Mouse (Mus musculus) liver, postnatal 0 days (tissue): ENCODE results near the gene Epha7. TPM values are rescaled to one million over a fixed set of nuclear protein-coding genes. Genes with fewer than 3 reads are reported as not detected.

Source experiments
- ATAC-seq: fragments of 200-750 bp; cut with Nextera tagmentation; 2 replicates; pipeline ENCODE4 v1.8.0; 2017; ENCODE audit warnings: mild to moderate bottlenecking, moderate library complexity
- DNase-seq: peaks from one replicate; pipeline ENCODE4 v3.0.0-alpha.2; 2016
- H3K27ac ChIP-seq: fragments of 300-500 bp; sonication (generic); 2 replicates; pipeline ENCODE4 v1.5.1; 2014; ENCODE audit warnings: antibody characterized with exemption, moderate library complexity, mild to moderate bottlenecking, low read depth
- H3K27me3 ChIP-seq: fragments of 300-500 bp; sonication (generic); 2 replicates; pipeline ENCODE4 v1.6.1; 2014; ENCODE audit warnings: low read length, control low read depth, mixed read lengths; ENCODE audit not compliant: insufficient read depth
- H3K36me3 ChIP-seq: fragments of 300-500 bp; sonication (generic); replicated peaks from 2 replicates; pipeline ENCODE4 v1.6.1; 2014; ENCODE audit warnings: mild to moderate bottlenecking, control low read depth, low read length, moderate library complexity, mixed read lengths; ENCODE audit not compliant: insufficient read depth
- H3K4me1 ChIP-seq: fragments of 300-500 bp; sonication (generic); 2 replicates; pipeline ENCODE4 v1.6.1; 2014; ENCODE audit warnings: antibody characterized with exemption, mild to moderate bottlenecking, control low read depth; ENCODE audit not compliant: insufficient read depth
- H3K4me2 ChIP-seq: fragments of 300-500 bp; sonication (generic); 2 replicates; pipeline ENCODE4 v1.6.1; 2014; ENCODE audit warnings: low read depth, mild to moderate bottlenecking, low read length, moderate library complexity, mixed read lengths
- H3K4me3 ChIP-seq: fragments of 300-500 bp; sonication (generic); 2 replicates; pipeline ENCODE4 v1.5.1; 2014; ENCODE audit warnings: low read depth, low read length
- H3K9ac ChIP-seq: fragments of 300-500 bp; sonication (generic); replicated peaks from 2 replicates; pipeline ENCODE4 v1.6.1; 2014; ENCODE audit warnings: mild to moderate bottlenecking, moderate library complexity
- H3K9me3 ChIP-seq: fragments of 300-500 bp; sonication (generic); 2 replicates; pipeline ENCODE4 v1.6.1; 2016; ENCODE audit warnings: mild to moderate bottlenecking, control low read depth, low read length, mixed read lengths
- CTCF ChIP-seq: sonication (generic); IDR thresholded peaks from 2 replicates; pipeline ENCODE4 v1.5.1; 2016; ENCODE audit warnings: antibody characterized with exemption, low read depth
- EP300 ChIP-seq: IDR thresholded peaks from 2 replicates; pipeline ENCODE4 v1.6.1; 2016; ENCODE audit warnings: antibody characterized with exemption, low read depth, mild to moderate bottlenecking
- WGBS: fragments of 180-500 bp; shearing (Covaris S2); extraction: QIAGEN DNeasy Blood & Tissue Kit; methylation state at CpG from one replicate; pipeline ENCODE4 v1.1.7; 2014; ENCODE audit not compliant: insufficient replicate concordance; 5-methylcytosine and 5-hydroxymethylcytosine counted together
- polyA plus RNA-seq: library from polyadenylated mRNA; unstranded; fragments of >200 nt; fragmentation: Nextera tagmentation; extraction: Ambion mirVana; gene quantifications from 2 replicates; pipeline ENCODE4 v1.2.1, GENCODE M21; 2015

Gene Epha7
- polyA plus RNA-seq, 1 experiment from 2014 or later: 1.2 TPM

DNA sequence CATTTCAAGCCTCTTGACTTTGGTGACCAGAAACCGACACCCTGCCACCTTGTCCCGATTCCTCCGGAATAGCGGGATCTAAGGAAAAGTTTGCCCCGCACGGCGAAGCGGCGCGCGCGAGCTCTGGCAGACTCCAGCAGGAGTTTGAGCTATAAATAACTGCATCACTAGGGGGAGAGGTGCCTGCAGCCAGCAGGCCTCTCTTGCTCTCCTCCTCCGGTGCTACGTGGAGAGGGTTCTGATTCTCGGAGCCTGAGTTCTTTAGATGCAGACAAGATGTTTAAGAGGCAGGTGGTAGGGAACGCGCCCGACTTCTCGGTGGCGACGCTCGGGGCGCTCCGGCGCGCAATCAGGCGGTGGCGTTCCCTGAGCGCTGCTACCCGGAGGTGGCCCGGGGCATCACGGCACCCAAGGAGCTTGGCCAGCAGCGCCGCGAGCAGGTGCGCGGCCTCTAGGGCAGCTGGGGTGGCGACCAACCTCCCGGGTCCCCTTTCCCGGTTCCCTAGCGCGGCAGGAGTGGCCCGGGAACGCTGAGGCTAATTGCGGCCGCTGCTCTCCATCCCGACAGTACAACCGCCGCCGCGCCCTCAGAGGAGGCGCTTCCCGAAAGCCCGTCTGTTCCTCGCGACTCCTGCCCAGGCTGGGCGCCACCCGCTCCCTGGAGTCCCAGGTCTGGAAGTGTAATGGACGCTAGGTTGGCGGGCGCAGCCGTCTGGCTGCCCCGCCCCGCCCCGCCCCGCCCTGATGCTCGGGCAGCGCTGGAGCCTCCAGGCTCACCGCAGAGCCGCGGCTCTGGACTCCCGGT lies 2.1 kb downstream of the Epha7 start:
- H3K27ac ChIP-seq: no peak overlapping the region

DNA sequence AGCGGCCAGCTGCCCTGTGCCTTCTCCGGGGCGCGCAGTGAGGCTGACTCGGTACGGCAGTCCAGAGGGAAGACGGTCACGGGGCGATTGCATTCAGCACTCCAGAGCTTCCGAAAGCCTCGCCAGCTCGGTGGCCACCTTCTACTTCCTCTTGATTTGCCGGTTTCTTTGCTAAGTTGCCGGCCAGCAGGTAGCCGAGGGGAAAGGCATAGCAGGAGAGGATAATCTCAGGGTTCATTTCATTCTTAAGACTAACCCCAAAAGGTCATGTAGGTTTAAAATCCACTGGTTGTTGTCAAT lies 2.6 kb downstream of the Epha7 start:
- no peak for ATAC-seq
- TF ChIP-seq CTCF (no peak), EP300 (no peak)
- H3K4me2 ChIP-seq: peak overlapping the region; percentile 95
- DNase-seq: no peak
- no peak overlapping the region for H3K27ac ChIP-seq
- no peaks in the 10 kb centered on the region for H3K36me3 ChIP-seq
- peaks cover 17% of the 10 kb centered on the region for H3K4me1 ChIP-seq
- H3K4me3 ChIP-seq: peak overlapping the region; percentile 66
- peaks cover 45% of the 10 kb centered on the region for H3K27me3 ChIP-seq
- WGBS: 1% methylated on average over 15 of the region's 15 CpGs
- no peaks in the 10 kb centered on the region for H3K9me3 ChIP-seq
- no peak overlapping the region for H3K9ac ChIP-seq

More for the DNA sequence above, 2.1 kb downstream of the Epha7 start:
- Histone ChIP-seq H3K4me2 (peak overlapping the region; percentile 95), H3K9ac (peak overlapping the region; percentile 30; the same call in 1 of the 2 replicates), H3K27me3 (peaks cover 45% of the 10 kb centered on the region), H3K9me3 (no peaks in the 10 kb centered on the region), H3K4me3 (peak overlapping the region; percentile 66), H3K36me3 (no peaks in the 10 kb centered on the region), H3K4me1 (peaks cover 17% of the 10 kb centered on the region)
- TF ChIP-seq EP300 (no peak), CTCF (0 out of 2 replicates have a peak, but pooled peaks have one; percentile 11)
- ATAC-seq: no peak
- DNase-seq: peak; percentile 36
- WGBS: under 1% methylated on average over 70 of the region's 72 CpGs

DNA sequence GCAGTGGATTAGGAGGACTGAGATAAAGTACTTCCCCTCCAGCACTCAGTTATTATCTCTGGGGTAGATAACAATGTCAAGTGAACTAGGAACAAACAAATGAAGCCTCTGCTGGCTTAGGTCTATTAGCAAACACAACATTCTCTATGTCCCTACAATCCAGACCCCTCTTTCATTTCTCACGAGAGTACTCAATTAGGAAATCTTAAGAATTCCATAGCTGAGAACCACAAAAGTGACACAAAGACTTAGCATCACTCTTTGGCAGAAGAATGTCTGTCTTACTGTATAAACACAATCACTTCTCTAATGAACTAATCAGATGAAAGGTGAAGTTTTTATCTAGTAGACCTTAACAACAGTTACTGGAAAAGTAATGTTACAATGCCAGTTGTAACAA lies 10.7 kb downstream of the Epha7 start:
- TF ChIP-seq CTCF: no peak
- TF ChIP-seq EP300: no peak
- ATAC-seq (no peak), DNase-seq (no peak)
- Histone ChIP-seq H3K4me2 (no peak overlapping the region), H3K4me1 (no peaks in the 10 kb centered on the region), H3K4me3 (no peak overlapping the region), H3K36me3 (no peaks in the 10 kb centered on the region), H3K9ac (no peak overlapping the region), H3K27ac (no peak overlapping the region), H3K9me3 (no peaks in the 10 kb centered on the region), H3K27me3 (no peaks in the 10 kb centered on the region)
- WGBS: 47% methylated on average over 1 of the region's 1 CpGs

DNA sequence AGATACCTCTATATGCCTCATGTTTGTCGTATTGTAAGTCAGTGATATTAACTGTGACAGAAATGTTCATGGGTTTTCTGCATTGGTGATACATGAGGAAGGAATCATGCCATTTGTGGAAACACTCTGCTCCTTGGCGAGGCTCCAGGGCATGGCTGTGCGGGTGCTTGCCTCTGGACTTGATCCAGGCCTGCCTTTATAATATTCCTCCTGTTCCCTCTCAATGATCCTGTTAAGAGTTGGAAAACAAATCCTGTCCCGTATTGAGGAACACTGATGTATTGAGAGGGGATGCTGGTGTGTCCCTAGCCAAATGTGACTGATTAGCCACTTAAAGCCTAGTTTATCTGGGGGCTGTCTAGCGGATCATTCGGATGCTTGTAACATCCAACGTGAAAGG lies 11.7 kb downstream of the Epha7 start:
- H3K27ac ChIP-seq: no peak overlapping the region
- DNase-seq: no peak
- no peak for ATAC-seq
- no peaks in the 10 kb centered on the region for H3K9me3 ChIP-seq
- H3K4me3 ChIP-seq: no peak overlapping the region
- H3K9ac ChIP-seq: no peak overlapping the region
- WGBS: 72% methylated on average over 7 of the region's 7 CpGs
- no peaks in the 10 kb centered on the region for H3K36me3 ChIP-seq
- H3K4me2 ChIP-seq: no peak overlapping the region
- no peak for TF ChIP-seq CTCF
- no peak for TF ChIP-seq EP300
- H3K4me1 ChIP-seq: no peaks in the 10 kb centered on the region
- H3K27me3 ChIP-seq: no peaks in the 10 kb centered on the region

DNA sequence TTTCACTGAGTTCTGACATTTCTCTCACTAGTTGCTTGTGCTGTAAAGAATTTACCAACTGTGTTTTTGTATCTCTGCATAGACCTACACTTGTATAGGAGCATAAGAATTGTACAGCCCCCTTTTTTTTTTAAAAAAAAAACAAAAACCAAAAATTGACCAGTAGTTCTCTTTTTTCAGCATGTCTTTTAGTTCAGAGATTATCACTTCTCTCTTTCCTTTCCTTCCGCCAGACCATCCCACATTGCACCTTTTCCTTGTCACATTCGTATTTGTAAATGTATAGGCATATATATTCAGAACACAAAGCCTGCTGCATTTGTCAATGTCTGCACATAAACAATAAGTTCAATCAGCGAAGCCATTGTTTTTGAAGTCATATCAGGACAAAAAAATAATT lies 24.7 kb downstream of the Epha7 start:
- Histone ChIP-seq H3K36me3 (no peaks in the 10 kb centered on the region), H3K4me3 (no peak overlapping the region), H3K27me3 (no peaks in the 10 kb centered on the region), H3K9me3 (no peaks in the 10 kb centered on the region), H3K9ac (no peak overlapping the region), H3K4me2 (no peak overlapping the region), H3K4me1 (no peaks in the 10 kb centered on the region), H3K27ac (no peak overlapping the region)
- WGBS: 50% methylated on average over 3 of the region's 3 CpGs
- ATAC-seq (no peak), DNase-seq (no peak)
- TF ChIP-seq EP300 (no peak), CTCF (no peak)

DNA sequence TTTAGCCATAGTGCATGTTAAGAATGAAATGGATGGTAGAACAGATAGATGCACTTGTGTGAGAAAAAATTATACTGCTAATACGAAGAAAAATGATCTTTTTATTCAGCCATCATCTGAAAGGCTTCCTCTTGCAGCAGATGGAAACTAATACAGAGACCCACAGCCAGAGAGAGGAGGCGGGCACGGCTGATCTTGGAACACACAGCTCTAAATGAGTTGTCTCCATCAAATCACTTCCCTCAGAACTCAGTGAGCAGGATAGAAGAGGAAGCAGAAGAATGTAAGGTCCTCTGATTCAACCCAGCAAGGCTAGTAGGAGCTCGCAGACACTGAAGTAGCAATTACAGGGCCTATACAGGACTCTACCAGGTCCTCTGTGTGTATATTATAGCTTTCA lies 33.4 kb downstream of the Epha7 start:
- Histone ChIP-seq H3K36me3 (no peaks in the 10 kb centered on the region), H3K9me3 (no peaks in the 10 kb centered on the region), H3K4me3 (no peak overlapping the region), H3K9ac (no peak overlapping the region), H3K27ac (no peak overlapping the region), H3K4me1 (no peaks in the 10 kb centered on the region), H3K4me2 (no peak overlapping the region), H3K27me3 (no peaks in the 10 kb centered on the region)
- no peak for DNase-seq
- no peak for TF ChIP-seq CTCF
- TF ChIP-seq EP300: no peak
- no peak for ATAC-seq
- WGBS: 78% methylated on average over 4 of the region's 4 CpGs
